Mouse (Mus musculus) heart, postnatal 10 days (tissue): ENCODE results near the gene Nicn1. TPM values are rescaled to one million over a fixed set of nuclear protein-coding genes. Genes with fewer than 3 reads are reported as not detected.
"Not testable (repeated sequence)": the region's sequence is repeated elsewhere in the genome, so short reads cannot be mapped to it uniquely, and the experiment has no call there.

Experiments used
- DNase-seq, 2 experiments: peaks; one replicate each; pipeline ENCODE4 v3.0.0; 2021
- intact Hi-C: fragments of 180-260 bp; cut with DNase I; formaldehyde crosslinking; loops from one replicate; pipeline ENCODE4 v1.15.1; 2025
- total RNA-seq, 2 experiments: library from RNA; stranded (reverse); gene quantifications; 2 replicates each; pipeline ENCODE4 v1.2.3; 2021

Gene Nicn1
- total RNA-seq, 2 experiments from 2014 or later, result 20.5 to 21.8 TPM

DNA sequence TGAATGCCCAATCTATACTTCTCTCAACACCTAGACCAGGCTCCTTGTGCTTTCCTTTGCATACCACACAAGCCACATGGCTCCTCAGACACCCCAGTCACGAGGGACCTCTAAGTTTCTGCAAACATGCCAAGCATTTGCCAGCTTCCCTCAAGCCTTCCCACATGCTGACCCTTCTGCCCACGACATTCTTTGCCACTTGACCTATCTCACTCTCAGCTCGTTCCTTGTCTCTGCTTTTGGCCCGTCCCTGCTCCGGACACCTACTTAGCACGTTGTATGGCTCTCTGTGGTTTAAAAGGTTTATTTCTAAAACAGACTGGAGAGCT lies 14.9 kb upstream of the Nicn1 start:
- intact Hi-C loops, result no loop called here
- DNase-seq, result no peak

DNA sequence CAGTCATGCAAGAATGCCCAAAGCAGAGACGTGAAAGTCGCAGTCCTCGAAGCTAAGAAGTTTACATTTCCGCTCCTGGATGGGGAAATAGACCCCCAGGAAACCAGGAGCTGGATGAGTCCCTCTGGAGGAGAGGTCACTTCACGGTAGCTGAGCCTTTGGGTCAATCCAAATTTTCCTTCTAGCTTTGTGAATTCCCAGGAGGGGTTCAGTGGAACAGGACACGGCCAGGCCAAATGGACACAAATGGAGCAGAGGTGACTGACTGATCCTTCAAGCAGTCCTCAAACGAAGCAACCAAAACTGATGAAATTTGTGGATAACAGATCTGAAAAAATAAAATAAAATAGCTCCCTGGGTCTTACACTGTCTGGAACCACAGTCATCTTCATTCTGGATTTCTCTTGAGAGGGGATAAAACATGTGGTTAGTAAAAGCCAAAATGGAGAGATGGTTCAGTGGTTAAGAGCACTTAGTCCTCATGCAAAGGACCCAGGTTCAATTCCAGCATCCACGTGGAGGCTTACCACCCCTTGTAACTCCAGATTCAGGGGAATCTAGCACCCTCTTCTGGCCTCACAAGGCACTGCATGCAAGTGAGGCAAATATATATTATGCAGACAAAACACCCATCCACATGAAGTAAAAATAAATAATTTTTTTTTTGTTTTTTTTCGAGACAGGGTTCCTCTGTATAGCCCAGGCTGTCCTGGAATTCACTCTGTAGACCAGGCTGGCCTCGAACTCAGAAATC lies 11.4 kb upstream of the Nicn1 start:
- DNase-seq, result peak in 1 of 2 experiments; percentile 66
- intact Hi-C loops, result loop anchor here (2.0 kb wide), 1 partner anchor 74 kb away; no protein-coding TSS in a partner anchor

DNA sequence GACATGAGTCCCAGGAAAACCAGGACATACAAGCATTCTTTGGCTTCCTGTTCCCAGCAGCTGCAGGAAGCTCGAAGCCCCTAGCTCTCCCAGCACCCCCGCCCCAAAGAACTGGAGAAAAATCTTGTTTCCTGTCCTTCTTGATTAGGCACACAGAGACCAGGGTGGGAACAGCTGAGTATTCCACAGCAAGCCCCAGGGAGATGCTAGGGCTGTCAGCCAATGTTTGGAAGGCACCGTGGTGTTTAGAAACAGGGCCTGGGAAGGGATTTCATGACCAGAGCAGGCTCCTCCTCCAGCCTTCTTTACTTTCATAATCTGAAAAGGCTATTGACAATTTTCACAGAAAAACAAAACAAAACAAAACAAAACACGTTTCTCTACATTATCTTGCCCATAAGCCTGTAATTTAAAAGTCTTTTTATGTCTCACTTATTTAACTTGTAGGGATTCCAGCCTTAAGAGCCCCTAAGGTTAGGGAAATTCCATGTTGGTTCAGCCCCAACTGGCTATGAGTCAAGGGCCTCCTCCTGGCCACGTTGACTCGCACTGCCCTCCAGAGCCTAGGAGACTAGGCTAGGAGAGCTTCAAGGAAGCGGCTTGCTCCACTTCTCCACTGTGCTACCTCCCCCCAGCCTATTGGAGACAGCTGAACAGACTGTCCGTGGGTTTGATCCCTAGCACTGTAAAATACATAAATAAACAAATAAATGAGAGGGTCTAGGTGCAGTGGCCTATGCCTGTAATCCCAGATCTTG lies 10.0 kb upstream of the Nicn1 start:
- intact Hi-C loops, result loop anchor here (2.0 kb wide), 1 partner anchor 67 kb away; no protein-coding TSS in a partner anchor
- peak; percentile 92 to 94 for DNase-seq

DNA sequence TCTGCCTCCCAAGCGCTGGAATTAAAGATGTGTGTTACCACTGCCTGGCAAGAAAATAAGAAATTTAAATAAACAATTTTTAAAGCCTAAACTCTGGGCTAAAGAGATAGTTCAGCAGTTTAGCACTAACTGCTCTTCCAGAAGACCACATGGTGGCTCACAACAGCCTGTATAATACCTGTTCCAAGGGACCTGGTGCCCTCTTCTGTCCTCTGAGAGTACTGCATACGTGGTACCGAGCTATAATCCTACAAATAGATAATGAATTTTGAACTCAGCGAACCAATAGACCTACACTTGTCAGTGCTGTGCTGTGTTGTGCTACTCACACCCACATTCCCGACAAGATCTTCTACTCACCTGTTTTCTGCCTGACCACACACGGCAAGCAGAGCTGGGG lies 5.8 kb upstream of the Nicn1 start:
- intact Hi-C loops, result loop anchor here (1.0 kb wide), 2 partner anchors 148 to 189 kb away; no protein-coding TSS in a partner anchor
- peak; percentile 76 to 89 for DNase-seq

DNA sequence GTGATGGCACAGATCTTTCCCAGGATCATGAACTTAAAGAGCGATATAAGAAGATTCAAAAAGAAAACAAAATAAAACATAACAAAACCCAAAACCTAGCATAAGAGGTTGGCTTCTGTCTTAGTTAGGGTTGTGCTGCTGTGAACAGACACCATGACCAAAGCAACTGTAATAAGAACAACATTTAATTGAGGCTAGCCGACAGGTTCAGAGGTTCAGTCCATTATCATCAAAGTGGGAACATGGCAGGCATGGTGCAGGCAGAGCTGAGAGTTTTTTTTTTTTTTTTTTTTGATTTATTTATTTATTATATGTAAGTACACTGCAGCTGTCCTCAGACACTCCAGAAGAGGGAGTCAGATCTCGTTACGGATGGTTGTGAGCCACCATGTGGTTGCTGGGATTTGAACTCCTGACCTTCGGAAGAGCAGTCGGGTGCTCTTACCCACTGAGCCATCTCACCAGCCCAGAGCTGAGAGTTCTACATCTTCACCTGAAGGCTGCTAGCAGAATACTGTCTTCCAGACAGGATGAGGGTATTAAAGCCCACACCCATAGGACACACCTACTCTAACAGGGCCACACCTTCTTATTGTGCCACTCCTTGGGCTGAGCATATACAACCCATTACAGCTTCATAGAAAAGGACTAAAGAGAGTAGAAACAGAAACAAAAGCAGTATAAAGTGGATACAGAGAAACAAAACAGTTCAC lies 2.5 kb upstream of the Nicn1 start:
- intact Hi-C loops, DNase-seq: not testable (repeated sequence)

DNA sequence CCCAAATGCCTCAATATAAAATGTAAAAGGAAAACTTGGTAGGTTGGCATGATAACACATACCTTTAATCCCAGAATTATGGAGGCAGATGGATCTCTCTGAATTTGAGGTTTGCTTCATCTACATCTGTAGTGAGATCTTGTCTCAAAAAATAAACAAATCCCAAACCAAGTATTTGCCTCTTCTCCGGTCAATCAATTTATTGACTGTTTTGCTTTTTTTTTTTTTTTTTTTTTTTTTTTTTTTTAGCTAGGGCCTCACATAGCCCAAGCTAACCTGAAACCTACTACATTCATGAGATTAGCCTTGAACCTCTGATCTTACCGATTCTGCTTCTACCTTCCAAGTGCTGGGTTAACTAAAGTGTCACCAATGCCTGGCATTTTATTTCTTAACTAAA lies 882 bp upstream of the Nicn1 start:
- no peak for DNase-seq
- intact Hi-C loops, result no loop called here

DNA sequence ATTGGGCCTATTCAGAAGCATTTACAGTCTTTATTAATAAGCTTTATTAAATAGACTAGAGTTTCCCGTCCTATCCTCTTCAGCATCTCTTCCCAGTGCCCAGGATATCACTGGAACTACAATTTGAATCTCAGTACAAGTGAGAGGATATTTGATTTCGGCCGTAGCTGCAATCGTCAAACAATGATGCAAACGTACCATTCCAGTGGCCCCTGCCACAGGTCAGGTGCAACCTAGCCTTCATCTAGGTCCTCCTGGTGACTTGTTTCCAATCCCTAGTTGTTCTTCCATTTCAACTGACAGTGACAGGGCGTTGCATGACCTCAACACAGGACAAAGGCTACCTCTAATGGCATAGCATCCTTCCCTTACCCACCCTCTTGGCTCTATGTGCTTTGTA lies 544 bp downstream of the Nicn1 start:
- DNase-seq, result no peak
- intact Hi-C loops, result no loop called here

DNA sequence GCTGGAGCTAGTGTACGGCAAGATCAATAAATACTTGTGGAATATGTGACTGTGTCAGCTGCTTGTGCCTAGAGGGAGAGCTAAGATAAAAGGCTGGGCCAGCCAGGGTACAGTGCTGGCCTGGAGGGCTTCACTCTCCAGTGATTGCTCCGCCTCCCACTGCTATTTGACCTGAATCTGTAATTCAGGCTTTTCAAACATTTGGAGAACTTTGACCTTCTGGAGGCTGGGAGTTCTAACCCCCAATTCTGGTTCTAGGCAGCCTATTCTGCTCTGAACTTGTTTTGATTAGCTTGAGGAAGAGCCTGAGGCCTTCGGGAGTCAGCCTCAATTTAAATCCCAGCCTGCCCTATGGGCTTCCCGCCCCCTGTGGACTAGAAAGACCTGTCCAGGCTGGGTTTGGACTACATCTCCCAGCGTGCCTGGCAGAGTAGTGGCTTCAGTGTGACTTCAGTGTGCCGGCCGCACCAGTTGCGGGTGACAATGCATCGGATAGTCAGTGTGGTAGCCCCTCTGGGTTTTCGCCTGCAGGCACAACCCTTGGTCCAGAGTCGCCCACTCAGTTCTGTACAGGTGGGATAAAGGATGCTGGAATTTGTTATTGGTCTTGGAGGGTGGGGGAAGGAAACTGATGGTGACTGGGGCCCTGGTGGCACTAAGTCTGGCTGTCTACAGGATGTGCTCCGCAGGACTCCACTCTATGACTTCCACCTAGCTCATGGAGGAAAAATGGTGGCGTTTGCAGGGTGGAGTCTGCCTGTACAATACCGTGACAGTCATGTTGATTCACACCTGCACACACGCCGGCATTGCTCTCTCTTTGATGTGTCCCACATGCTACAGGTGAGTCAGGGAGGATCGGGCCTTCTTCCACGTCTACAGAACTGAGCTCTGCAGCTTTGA lies 6.5 kb downstream of the Nicn1 start, which contains the start of gene Amt:
Gene Amt, plus strand, starts transcription at position 401 of the 903 bp plus-strand sequence.
- intact Hi-C loops, result no loop called here
- no peak for DNase-seq

DNA sequence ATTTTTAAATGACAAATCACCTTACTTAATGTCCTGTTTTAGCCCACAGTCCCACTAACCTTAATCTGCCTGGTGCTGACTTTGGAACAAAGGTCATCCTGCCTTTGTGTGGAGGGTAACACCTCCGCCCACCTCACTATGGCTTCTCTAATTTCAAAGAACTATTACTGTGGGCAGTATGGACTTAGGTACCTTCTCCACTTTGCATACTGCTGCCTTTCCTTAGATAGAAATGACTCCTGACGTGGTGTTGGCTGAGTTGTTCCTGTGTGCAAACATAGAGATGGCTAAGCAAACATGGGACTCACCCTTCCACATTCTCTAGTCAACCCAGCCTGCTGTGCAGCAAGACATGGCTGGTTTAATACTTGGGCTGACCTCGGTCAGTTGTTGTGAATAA lies 11.6 kb downstream of the Nicn1 start:
- DNase-seq, result no peak
- intact Hi-C loops, result no loop called here

DNA sequence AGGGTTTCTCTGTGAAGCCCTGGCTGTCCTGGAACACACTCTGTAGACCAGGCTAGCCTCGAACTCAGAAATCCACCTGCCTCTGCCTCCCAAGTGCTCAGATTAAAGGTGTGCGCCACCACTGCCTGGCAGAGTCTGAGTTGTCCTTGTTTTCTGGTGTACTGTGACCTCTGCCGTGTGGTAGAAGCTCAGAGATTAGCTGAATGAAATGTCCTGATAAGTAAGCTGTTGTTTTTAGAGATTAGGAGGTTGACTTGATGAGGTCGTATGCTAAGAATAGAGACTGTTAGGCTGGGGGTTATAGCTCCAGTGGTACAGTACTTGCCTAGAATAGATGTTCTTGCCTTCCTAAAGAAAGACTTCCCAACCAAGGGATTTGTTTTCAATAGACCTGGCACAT lies 14.5 kb downstream of the Nicn1 start:
- intact Hi-C loops, result no loop called here
- DNase-seq, result peak in 1 of 2 experiments; percentile 27

DNA sequence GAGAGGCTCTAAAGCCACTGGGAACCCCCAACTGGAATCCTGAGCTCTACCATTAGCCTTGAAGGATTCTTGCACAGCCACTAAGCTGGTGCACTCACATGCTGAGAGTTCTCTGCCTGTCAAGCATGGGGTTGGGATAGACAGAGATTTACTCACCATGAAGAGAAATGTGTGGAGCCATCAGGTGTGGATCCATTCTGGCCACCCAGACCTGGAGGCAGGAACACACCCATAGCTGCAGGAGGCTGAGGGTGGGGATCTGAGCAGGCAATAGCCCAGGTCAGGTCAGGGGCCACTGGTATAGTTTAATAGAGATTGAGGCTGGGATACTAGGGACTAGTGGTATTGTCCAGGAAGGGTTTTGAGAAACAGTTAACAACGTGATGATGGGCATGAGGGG lies 14.9 kb downstream of the Nicn1 start:
- DNase-seq, result peak; percentile 32 to 34
- intact Hi-C loops, result no loop called here

DNA sequence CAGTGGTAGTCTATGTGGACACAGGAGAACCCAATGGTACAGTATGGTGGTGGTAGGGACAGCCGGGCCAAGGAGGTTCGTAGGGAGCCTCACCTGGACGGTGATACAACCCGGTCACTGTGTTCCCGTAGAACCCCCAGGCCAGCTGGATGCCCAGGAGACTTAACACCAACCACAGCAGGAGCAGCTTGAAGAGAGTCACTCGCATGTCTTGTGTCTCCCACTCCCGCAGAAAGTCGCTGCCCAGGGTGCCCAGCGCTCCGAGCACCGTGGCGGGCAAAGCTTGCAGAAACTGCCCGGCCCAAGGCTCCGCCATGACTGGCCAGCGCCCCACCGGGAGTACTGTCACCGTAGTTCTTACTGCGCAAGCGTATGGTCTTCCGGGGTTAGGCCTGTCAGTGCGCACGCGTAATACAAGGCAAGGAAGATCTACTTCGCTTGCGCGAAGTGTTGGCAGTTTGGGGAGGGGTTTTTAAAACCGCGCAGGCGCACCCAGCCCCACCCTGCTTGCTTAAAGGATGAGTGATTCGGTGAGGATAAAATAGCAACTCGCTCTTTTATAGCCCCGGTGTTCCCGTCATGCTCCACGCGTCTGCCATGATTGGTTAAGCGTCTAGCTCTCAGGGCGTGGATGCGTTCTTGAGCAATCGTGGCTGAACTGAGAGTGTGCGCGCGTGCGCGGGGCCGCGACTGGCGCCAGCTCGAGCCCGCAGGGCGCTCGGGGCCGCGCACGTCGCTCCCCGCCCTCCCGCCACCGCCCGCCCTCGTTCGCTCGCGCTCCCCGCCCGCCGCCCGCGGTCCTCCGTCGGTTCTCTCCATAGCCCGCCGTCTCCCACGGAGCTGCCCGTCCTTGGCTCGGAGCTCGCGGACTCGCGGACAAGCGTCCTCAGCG lies 15.6 kb downstream of the Nicn1 start, which contains the start of the genes Rhoa and Tcta:
Gene Rhoa, plus strand, starts transcription at position 501 of the 892 bp plus-strand sequence.
Gene Tcta, minus strand, starts transcription at position 532 of the 892 bp plus-strand sequence.
- intact Hi-C loops, result loop anchor here (2.0 kb wide), 1 partner anchor 33 kb away; the partner anchor contains the start of gene Gpx1
- peak; percentile 99 for DNase-seq

DNA sequence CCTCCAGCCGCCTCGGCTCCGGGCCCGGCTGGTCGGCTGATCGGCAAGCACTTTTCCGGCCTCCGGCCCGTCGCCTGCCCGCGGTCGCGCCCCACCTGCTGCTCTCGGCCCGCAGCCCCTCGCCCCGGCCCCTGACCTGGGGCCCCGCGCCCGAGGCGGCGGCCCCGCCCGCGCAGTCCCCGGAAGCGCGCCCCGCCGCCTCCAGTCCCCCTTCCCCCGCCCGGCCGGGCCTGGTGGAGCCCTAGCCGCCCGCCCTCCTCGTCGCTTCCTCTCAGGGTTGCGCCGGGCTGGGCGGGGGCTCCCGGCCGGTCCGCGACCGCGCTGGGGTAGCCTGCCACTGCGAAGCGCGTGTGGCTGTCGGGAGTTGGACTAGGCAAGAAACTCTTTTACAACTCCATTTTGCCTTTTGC lies 16.3 kb downstream of the Nicn1 start:
- intact Hi-C loops, result loop anchor here (2.0 kb wide), 1 partner anchor 32 kb away; the partner anchor contains the start of gene Gpx1
- peak; percentile 88 for DNase-seq

DNA sequence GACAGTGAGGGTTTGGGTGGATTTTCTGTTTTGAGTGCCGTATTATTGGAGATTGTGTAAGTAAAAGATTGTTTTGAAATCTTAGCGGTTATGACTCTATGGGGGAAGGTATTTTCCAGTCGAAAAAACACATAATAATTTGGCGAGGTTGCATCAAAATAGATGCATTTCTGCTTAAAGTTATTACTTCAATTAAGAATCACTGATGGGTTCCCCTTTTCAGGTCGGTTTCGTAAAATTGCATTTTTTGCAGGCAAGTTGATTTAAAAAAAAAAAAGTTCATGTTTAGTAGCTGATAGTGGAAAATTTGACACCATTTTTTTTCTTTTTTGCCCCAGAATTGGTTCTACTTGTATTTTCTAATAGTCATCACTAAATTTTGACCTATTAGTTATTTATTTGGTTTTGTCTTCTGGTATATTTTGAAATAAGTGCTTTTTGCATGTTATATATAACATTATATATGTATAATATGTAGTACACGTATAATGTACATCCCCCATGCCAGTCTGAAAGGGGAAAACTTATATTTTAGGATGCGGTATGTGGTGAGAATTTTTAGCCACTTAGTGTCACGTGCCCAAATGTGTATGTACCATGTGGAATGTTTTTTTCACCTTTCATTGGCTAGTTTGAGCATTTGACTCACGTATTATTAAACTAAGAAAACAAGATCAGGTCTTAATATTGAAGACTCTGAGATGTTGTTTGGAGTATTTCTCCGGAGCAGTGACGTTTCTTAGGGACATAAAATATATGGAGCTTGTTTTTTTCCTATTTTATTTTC lies 17.0 kb downstream of the Nicn1 start:
- DNase-seq, result no peak
- intact Hi-C loops, result loop anchor here (2.0 kb wide), 1 partner anchor 32 kb away; the partner anchor contains the start of gene Gpx1

DNA sequence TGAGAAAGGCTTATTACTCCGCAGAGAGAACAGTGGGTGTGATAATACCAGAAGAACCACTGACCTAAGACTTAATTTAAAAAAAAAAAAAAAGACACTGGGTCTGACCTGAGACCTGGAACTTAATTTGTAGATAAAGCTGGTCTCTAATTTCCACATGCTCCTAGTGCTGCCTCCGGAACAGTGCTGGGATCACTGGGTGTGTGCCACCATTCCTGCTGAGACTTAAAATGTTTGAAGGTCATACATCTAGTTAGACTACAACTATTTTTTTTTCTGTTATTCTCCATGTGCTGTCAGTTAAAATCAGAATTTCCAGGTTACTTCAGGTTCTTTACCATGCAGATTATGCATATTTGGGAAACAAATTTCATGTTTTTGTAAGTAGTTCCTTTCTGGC lies 17.9 kb downstream of the Nicn1 start:
- intact Hi-C loops, result loop anchor here (1.0 kb wide), 1 partner anchor 11 kb away; no protein-coding TSS in a partner anchor

DNA sequence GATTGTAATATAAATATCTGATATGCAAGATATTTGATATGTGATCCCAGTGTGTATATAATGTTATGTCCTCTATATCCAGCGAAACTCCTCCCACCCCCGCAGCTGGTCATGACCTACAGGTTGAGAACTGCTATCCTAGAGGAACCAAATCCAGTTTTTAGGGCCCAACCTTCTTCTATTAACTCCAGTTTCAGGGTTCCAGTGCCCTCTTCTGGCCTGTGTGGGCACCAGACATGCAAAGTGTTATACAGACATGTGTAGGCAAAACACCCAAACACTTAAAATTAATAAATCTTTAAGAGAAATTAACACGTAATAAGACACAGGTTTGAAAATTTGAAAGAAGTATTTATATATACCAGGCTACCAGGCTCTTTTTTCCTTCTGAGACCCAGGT lies 27.3 kb downstream of the Nicn1 start:
- intact Hi-C loops, result no loop called here
- peak in 1 of 2 experiments; percentile 24 for DNase-seq

More for the DNA sequence above, 17.9 kb downstream of the Nicn1 start:
- DNase-seq, result peak in 1 of 2 experiments; percentile 18

DNA sequence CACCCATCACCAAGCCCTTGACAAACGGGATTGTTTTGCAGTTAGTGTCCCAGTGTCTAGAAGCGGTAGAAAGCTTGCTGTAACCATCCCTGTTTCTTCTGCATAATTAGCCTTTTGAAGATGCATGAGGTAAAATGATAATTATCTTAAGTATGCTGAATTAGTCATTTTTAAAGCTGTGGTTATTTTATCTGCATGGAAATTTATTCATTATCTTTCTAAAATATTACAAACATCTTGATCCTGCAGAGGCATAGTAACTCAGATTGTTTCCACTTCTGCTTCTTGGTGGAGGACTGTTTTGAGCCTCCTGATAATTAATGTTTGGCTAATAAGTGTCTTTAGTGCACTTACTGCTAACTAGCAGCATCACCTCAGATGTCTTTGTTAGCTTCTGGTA lies 28.2 kb downstream of the Nicn1 start:
- intact Hi-C loops, result no loop called here
- no peak for DNase-seq

DNA sequence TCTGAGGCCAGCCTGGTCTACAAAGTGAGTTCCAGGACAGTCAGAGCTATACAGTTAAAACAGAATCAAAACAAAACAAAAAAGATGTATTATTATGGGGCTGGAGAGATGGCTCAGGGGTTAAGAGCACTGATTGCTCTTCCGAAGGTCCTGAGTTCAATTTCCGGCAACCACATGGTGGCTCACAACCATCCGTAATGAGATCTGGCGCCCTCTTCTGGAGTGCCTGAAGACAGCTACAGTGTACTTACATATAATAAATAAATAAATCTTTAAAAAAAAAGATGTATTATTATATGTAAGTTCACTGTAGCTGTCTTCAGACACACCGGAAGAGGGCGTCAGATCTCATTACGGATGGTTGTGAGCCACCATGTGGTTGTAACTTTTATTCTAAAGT lies 31.8 kb downstream of the Nicn1 start:
- intact Hi-C loops, DNase-seq: not testable (repeated sequence)
